Mouse (Mus musculus) limb, embryonic 10.5 days (tissue): ENCODE results near the gene Ncapd2. TPM values are rescaled to one million over a fixed set of nuclear protein-coding genes. Genes with fewer than 3 reads are reported as not detected.

Experiments used
- DNase-seq: peaks from one replicate; pipeline ENCODE4 v3.0.0-alpha.2; 2017; ENCODE audit warnings: low spot score
- H3K27ac ChIP-seq: fragments of 300-500 bp; sonication (generic); 2 replicates; pipeline ENCODE4 v1.5.1; 2016; ENCODE audit warnings: mild to moderate bottlenecking
- H3K27me3 ChIP-seq: fragments of 300-500 bp; sonication (generic); 2 replicates; pipeline ENCODE4 v1.6.1; 2016; ENCODE audit warnings: low read depth, mild to moderate bottlenecking; ENCODE audit not compliant: poor library complexity, severe bottlenecking
- H3K36me3 ChIP-seq: fragments of 300-500 bp; sonication (generic); 2 replicates; pipeline ENCODE4 v1.6.1; 2016; ENCODE audit warnings: mild to moderate bottlenecking, moderate library complexity
- H3K4me1 ChIP-seq: fragments of 300-500 bp; sonication (generic); 2 replicates; pipeline ENCODE4 v1.6.1; 2016
- H3K4me3 ChIP-seq: fragments of 300-500 bp; sonication (generic); 2 replicates; pipeline ENCODE4 v1.5.1; 2016; ENCODE audit warnings: mild to moderate bottlenecking, moderate library complexity
- H3K9me3 ChIP-seq: fragments of 300-500 bp; sonication (generic); replicated peaks from 2 replicates; pipeline ENCODE4 v1.6.1; 2016; ENCODE audit warnings: mild to moderate bottlenecking
- WGBS: fragments of 180-500 bp; shearing (Covaris S2); methylation state at CpG from one replicate; pipeline ENCODE4 v1.1.7; 2016; 5-methylcytosine and 5-hydroxymethylcytosine counted together
- polyA plus RNA-seq: library from polyadenylated mRNA; unstranded; fragments of >200 nt; fragmentation: Nextera tagmentation; extraction: Ambion mirVana; gene quantifications from 2 replicates; pipeline ENCODE4 v1.2.1, GENCODE M21; 2016

Ncapd2 gene
- polyA plus RNA-seq, 1 experiment from 2014 or later = 285 TPM

- WGBS = 92% methylated on average over 5 of the region's 5 CpGs
- Histone ChIP-seq H3K27me3 (no peaks in the 10 kb centered on the region), H3K27ac (no peak overlapping the region), H3K4me1 (peaks cover 12% of the 10 kb centered on the region), H3K9me3 (no peaks in the 10 kb centered on the region), H3K36me3 (peaks cover 29% of the 10 kb centered on the region), H3K4me3 (no peak overlapping the region)
- DNase-seq = no peak
These were observed 5.7 kb upstream of the Ncapd2 start for GRCm38 (mm10) chr6:125197166-125197565.

- Histone ChIP-seq H3K9me3 (no peaks in the 10 kb centered on the region), H3K4me3 (no peak overlapping the region), H3K27me3 (no peaks in the 10 kb centered on the region), H3K4me1 (peaks cover 12% of the 10 kb centered on the region), H3K36me3 (peaks cover 29% of the 10 kb centered on the region), H3K27ac (no peak overlapping the region)
- no peak for DNase-seq
- WGBS = 69% methylated on average over 3 of the region's 3 CpGs
These were observed 4.8 kb upstream of the Ncapd2 start for GRCm38 (mm10) chr6:125196301-125196700.

DNA sequence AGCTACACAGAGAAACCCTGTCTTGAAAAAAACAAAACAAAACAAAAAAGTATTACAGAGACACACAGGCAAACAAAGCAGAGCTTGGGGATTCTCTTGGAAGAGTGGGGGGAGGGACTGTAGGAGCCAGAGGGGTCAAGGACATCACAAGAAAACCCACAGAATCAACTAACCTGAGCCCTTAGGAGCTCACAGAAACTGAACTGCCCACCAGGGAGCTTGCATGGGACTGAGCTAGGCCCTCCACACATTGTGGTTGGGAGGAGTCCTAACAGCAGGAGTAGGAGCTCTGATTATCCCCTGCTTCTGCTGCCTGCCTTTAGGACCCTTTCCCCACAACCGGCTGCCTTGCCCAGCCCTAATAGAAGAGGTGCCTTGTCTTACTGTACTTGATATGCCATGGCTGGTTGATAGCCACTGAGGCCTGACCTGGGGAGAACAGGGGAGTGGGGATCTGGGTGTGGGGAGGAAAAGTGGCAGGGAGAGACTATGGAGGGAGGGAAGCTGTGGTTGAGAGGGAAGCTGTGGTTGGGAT lies 4.1 kb upstream of the Ncapd2 start:
- H3K36me3 ChIP-seq = peaks cover 29% of the 10 kb centered on the region
- H3K27ac ChIP-seq = no peak overlapping the region
- no peak for DNase-seq
- no peaks in the 10 kb centered on the region for H3K9me3 ChIP-seq
- 27% methylated on average over 1 of the region's 1 CpGs for WGBS
- H3K4me1 ChIP-seq = peaks cover 12% of the 10 kb centered on the region
- H3K27me3 ChIP-seq = no peaks in the 10 kb centered on the region
- H3K4me3 ChIP-seq = no peak overlapping the region

GRCm38 (mm10) chr6:125193390-125193789 lies 1.9 kb upstream of the Ncapd2 start:
- DNase-seq = no peak
- Histone ChIP-seq H3K4me1 (peaks cover 21% of the 10 kb centered on the region), H3K27ac (no peak overlapping the region), H3K27me3 (no peaks in the 10 kb centered on the region), H3K36me3 (peaks cover 46% of the 10 kb centered on the region), H3K4me3 (0 out of 2 replicates have a peak overlapping the region, but pooled peaks have one; percentile 6), H3K9me3 (no peaks in the 10 kb centered on the region)
- 79% methylated on average over 7 of the region's 7 CpGs for WGBS

DNA sequence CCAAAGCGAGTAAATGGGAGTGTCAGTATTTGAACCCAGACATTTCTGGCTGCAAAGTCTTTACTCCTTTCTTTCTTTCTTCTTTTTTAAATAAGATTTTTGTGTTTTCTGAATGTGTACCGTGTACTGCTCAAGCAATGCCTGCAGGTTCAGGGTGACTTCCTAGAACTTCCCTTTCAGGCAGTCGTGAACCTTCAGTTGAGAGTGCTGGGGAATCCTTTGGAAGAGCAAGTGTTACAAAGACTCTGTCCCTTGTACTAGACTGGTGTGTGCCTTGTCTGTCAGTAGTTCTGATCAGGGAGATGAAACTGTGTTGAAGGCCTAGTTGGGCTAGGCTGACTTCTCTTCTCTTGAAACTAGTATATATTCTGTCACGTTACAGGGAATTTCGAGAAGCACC lies 1.3 kb upstream of the Ncapd2 start:
- H3K4me1 ChIP-seq = peaks cover 21% of the 10 kb centered on the region
- peak overlapping the region; percentile 82 for H3K4me3 ChIP-seq
- H3K9me3 ChIP-seq = no peaks in the 10 kb centered on the region
- DNase-seq = no peak
- peak overlapping the region; percentile 99 for H3K27ac ChIP-seq
- no peaks in the 10 kb centered on the region for H3K27me3 ChIP-seq
- WGBS = 45% methylated on average over 5 of the region's 5 CpGs
- peaks cover 49% of the 10 kb centered on the region for H3K36me3 ChIP-seq

- Histone ChIP-seq H3K27ac (peak overlapping the region; percentile 99), H3K27me3 (no peaks in the 10 kb centered on the region), H3K36me3 (peaks cover 56% of the 10 kb centered on the region), H3K4me1 (peaks cover 21% of the 10 kb centered on the region), H3K9me3 (no peaks in the 10 kb centered on the region), H3K4me3 (peak overlapping the region; percentile 82)
- WGBS = under 1% methylated on average over 34 of the region's 34 CpGs
- DNase-seq = peak; percentile 93
These were observed 664 bp upstream of the Ncapd2 start for GRCm38 (mm10) chr6:125192016-125192714.

GRCm38 (mm10) chr6:125190816-125191215 lies 685 bp downstream of the Ncapd2 start:
- H3K27ac ChIP-seq = peak overlapping the region; percentile 99
- peaks cover 69% of the 10 kb centered on the region for H3K36me3 ChIP-seq

DNA sequence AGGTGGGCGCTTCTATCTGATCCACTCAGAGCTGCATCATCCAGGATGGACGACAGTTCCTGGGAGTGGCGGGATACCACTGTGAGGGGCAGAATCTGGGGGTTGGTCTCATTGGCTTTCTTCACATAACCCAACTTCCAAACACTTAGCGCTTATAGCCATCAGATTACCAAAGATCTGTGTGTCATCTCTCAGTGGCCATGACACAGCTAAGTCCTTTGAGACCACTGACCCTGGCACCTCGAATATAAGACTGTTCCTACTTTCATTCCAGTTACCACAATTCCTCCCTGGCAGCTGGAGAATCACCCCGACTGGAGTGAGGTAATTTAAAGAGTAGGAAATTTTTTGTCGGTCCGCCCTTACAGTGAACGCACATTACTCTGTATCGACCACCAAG lies 5.3 kb downstream of the Ncapd2 start:
- Histone ChIP-seq H3K9me3 (no peaks in the 10 kb centered on the region), H3K27ac (no peak overlapping the region), H3K36me3 (peaks cover 89% of the 10 kb centered on the region), H3K4me3 (no peak overlapping the region), H3K27me3 (no peaks in the 10 kb centered on the region), H3K4me1 (peaks cover 9% of the 10 kb centered on the region)
- 95% methylated on average over 10 of the region's 10 CpGs for WGBS
- no peak for DNase-seq

More at GRCm38 (mm10) chr6:125190816-125191215, 685 bp downstream of the Ncapd2 start:
- Histone ChIP-seq H3K27me3 (no peaks in the 10 kb centered on the region), H3K4me1 (peaks cover 21% of the 10 kb centered on the region), H3K4me3 (peak overlapping the region; percentile 82), H3K9me3 (no peaks in the 10 kb centered on the region)
- no peak for DNase-seq

DNA sequence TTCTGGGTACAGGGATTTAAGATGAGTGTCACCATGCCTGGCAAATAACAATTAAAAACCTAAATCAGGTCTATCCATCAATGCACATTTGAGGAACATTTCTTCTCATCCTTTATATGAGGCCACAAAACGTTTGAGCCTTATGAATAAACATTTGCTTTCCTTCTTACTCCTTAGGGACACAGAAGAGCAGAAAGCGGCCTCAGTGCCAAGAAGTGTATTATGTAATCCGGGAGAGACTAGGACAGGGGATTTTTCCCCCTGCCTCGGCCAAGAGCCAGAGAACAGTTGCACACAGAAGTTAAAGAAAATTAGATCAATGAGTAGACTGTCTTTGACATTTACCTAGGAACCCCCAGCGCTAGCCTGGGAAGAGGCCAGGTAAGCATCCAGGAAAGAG lies 9.4 kb downstream of the Ncapd2 start:
- H3K27me3 ChIP-seq = no peaks in the 10 kb centered on the region
- DNase-seq = no peak

GRCm38 (mm10) chr6:125179601-125180000 lies 11.9 kb downstream of the Ncapd2 start:
- Histone ChIP-seq H3K9me3 (no peaks in the 10 kb centered on the region), H3K36me3 (peaks cover 99% of the 10 kb centered on the region), H3K27ac (no peak overlapping the region), H3K4me3 (no peak overlapping the region), H3K4me1 (no peaks in the 10 kb centered on the region), H3K27me3 (no peaks in the 10 kb centered on the region)
- WGBS = 91% methylated on average over 7 of the region's 7 CpGs
- no peak for DNase-seq

More for the DNA sequence above, 9.4 kb downstream of the Ncapd2 start:
- Histone ChIP-seq H3K36me3 (peaks cover 99% of the 10 kb centered on the region), H3K27ac (no peak overlapping the region), H3K4me1 (no peaks in the 10 kb centered on the region), H3K4me3 (no peak overlapping the region), H3K9me3 (no peaks in the 10 kb centered on the region)
- WGBS = 94% methylated on average over 5 of the region's 5 CpGs

GRCm38 (mm10) chr6:125175469-125175868 lies 16.0 kb downstream of the Ncapd2 start:
- WGBS = 86% methylated on average over 5 of the region's 5 CpGs
- Histone ChIP-seq H3K27ac (no peak overlapping the region), H3K36me3 (peaks cover 99% of the 10 kb centered on the region), H3K4me1 (no peaks in the 10 kb centered on the region), H3K27me3 (no peaks in the 10 kb centered on the region), H3K4me3 (no peak overlapping the region), H3K9me3 (no peaks in the 10 kb centered on the region)
- no peak for DNase-seq

- no peak overlapping the region for H3K27ac ChIP-seq
- no peak overlapping the region for H3K4me3 ChIP-seq
- 94% methylated on average over 7 of the region's 7 CpGs for WGBS
- H3K9me3 ChIP-seq = no peaks in the 10 kb centered on the region
- H3K4me1 ChIP-seq = no peaks in the 10 kb centered on the region
- peaks cover 100% of the 10 kb centered on the region for H3K36me3 ChIP-seq
- DNase-seq = no peak
- H3K27me3 ChIP-seq = no peaks in the 10 kb centered on the region
These were observed 18.2 kb downstream of the Ncapd2 start for GRCm38 (mm10) chr6:125173256-125173655.

GRCm38 (mm10) chr6:125172474-125172873 lies 19.0 kb downstream of the Ncapd2 start:
- Histone ChIP-seq H3K27ac (no peak overlapping the region), H3K27me3 (no peaks in the 10 kb centered on the region), H3K36me3 (peaks cover 100% of the 10 kb centered on the region), H3K9me3 (no peaks in the 10 kb centered on the region), H3K4me3 (no peak overlapping the region), H3K4me1 (peaks cover 7% of the 10 kb centered on the region)
- WGBS = 93% methylated on average over 2 of the region's 2 CpGs
- no peak for DNase-seq
